Mouse (Mus musculus): Measurements from ENCODE around the gene Fgfr2.

Gene Fgfr2

DNA sequence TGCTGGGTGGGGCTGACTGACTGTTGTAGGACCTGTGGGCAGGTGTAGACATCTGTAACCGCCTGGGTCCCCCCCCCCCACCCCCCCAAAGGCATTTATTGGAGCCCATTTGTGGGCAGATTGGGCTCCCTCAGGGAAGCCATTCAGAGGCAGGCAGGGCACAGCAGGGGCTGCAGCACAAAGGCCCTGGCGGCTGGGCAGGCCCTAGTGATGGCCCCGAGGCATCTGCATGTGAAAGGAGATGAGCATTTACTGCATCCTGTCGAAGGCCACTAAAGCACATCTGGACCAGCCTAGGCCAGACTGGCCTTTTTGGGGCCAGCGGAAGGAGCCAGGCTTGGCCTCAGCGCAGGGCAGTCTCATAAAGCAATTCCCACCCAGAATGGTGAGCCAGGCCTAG lies 506.8 kb downstream of the Fgfr2 start:
- DNase-seq (ENCODE audit: low spot score in 2 of 2), result no peak

DNA sequence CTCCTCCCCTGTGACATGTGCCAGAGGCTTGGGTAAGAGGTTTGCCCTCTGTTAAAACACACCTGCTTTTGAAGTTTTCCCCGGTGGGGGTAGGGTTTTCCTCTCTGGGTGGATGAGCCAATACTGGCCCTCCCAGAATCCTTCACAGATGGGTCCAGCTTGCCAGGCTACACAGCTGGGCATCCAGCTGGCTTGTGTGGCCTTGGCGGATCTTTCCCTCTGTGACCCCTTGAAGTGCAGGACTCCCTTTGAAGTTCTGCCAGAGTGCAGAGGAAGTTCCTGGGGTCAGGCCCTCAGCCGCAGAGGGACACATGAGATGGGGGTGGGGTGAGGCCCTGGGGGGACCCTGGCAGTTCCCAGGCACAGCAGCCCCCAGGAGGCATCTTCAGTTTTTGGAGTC lies 507.8 kb downstream of the Fgfr2 start:
- no peak for DNase-seq (ENCODE audit: low spot score in 2 of 2)

DNA sequence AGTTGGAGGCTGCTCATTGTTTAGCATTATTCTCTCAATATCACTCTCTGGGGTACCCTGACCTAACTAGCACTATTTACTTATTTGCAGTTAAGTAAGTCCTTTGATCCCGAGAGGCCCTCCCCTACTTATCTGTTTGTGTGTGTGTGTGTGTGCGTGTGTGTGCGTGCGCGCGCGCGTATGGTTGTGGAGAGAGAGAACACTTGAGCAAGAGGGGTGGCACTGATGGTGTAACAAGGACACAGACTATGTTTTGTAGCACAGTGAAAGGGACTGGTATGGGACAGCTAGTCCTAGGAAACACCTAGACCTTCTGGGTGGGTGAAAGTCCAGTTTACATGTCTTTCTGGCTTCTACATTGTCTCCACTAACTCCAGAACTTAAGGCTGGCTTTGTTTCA lies 511.6 kb downstream of the Fgfr2 start:
- no peak for DNase-seq (ENCODE audit: low spot score in 2 of 2)

DNA sequence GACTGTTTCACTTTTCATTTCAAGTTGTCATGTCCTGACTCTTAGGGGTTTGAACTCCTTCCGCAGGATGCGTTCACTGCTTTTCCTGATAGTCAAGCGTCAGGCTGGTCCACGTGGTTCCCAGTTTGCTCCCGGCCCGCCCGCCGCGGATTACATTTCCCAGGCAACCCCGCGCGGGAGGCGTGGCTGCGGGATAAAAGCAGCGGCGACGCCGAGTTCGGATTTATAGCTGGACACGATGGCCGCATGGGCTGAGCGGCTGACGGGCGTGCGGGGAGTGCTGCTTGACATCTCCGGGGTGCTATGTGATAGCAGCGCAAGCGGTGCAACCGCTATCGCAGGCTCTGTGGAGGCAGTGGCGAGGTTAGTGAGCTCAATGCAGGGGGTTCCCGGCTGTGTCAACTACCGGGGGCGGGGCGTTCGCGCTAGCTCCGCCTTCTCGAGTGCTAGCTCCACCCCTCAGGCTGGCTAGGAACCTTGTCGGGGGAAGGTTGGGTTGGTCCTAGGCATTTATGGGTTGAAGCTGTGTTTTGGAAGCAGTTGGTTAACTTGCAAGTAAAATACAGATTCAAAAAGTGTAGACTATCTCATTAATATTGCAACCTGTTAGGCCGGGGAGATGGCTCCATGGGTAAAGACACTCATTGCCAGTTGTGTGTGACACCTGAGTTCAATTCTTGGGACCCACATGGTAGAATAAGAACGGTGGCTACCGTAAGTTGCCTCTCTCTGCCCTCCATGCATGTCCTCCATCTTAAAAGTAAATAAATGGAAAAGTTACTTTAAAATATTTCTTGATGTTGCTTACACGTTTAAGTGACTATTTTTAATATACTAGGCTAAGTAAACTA lies 512.5 kb downstream of the Fgfr2 start, which contains the start of gene Lhpp:
Gene Lhpp, plus strand, starts transcription at position 171 of the 851 bp plus-strand sequence.
- DNase-seq (ENCODE audit: low spot score in 2 of 2), result peak; percentile 59 to 82

DNA sequence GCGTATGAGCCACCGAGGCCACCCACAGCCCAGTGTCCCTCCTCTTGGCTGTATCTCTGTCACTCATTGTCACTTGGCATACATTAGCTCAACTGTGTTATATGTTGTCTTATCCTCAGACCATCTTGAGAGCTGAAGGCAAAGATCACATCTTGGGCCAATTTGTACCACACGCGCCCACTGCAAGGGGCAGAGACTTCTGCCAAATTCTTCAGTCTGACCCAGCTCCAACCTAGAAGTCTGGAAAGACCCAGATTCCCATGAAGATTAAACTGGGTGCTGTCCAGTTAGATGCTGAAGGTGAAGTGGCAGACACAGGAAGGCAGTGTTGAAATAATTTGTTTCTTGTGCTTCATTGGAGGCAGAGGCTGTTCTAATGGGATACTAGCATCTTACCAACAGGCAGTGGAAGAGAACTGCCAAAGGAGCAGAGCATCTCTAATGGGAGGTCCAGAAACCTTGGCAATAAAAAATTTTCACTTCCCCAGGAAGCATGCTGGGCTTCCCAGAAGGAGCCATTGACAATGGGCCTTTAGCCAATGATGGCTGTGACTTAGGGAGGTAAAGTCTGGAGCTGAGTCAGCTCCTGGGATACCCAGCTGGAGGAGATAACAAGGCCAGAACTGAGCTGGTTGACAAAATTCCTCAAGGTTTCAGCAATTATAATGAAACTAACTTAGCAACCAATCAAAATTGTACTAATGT lies 514.7 kb downstream of the Fgfr2 start:
- DNase-seq (ENCODE audit: low spot score in 2 of 2), result no peak

DNA sequence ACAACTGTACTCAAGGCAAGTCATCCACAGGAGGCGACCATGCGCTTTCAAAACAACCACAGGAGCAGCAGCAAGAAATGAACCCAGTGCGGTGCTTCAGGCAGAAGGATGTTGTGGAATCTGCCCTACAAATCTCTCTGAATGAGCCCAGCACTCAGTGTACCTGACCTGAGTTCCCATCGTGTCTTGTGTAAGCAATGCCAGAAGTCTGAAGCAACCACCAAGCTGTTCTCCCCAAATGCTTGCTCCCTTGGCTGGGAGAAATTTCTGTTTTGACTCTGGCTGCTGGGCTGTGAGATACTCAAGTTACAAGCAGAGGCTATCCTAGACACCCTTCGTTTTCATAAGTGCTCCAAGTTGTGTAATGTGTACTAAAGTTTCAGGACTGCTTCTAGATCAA lies 517.5 kb downstream of the Fgfr2 start:
- no peak for DNase-seq (ENCODE audit: low spot score in 2 of 2)

DNA sequence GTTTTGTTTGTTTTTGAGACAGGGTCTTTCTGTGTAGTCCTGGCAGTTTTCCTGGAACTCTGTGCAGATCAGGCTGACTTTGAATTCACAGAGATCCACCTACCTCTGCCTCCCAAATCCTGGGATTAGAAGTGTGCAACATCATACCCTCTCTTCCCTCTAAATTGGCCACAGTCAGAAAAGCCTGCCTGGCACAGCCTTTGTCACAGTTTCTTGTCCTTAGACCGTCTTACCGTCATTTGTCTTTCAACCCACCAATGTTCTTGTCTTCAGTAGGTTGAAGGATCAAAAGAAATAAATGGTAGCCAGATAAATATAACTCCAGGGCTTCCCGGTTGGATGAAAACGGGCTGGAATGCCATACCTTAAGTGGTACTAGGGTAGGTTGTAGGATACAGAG lies 518.4 kb downstream of the Fgfr2 start:
- DNase-seq (ENCODE audit: low spot score in 2 of 2), result no peak

DNA sequence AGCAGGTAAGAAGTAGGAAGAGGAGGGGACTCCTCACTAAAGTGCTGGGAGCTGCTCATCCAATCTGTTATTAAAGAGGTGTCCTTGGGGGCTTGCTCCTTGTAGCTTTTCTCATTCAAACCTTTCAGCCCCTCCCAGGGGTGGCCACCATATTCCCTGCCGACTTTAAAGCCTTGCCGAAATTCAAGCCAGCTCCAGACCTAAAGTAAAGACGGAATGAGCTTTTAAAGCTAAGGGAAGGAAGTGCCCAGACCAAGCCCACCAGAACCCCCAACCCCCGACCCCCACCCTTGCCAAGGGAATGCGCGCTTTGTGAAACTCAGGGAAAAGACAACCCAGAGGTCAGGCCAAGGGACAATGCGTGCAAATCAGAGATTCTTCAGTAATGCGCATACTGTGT lies 522.2 kb downstream of the Fgfr2 start:
- no peak for DNase-seq (ENCODE audit: low spot score in 2 of 2)

DNA sequence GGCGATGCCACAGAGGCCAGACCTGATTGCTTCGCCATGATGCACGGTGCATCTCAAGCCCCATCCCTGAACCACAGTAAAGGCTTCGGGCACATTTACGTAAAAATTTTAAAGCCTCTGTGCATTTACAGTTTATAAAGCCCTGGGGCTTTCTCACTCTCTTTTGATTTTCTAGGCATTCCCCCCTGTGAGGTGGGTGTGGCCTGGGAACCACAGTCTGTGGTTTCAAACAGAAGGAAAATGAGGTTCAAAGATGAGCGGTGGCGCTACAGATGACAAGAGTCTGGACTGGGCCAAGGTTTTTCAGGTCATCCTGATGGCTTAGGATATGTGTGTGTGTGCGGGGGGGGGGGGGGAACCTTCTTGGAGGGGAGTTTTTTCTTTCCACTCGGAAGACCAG lies 523.1 kb downstream of the Fgfr2 start:
- DNase-seq (ENCODE audit: low spot score in 2 of 2), result no peak

DNA sequence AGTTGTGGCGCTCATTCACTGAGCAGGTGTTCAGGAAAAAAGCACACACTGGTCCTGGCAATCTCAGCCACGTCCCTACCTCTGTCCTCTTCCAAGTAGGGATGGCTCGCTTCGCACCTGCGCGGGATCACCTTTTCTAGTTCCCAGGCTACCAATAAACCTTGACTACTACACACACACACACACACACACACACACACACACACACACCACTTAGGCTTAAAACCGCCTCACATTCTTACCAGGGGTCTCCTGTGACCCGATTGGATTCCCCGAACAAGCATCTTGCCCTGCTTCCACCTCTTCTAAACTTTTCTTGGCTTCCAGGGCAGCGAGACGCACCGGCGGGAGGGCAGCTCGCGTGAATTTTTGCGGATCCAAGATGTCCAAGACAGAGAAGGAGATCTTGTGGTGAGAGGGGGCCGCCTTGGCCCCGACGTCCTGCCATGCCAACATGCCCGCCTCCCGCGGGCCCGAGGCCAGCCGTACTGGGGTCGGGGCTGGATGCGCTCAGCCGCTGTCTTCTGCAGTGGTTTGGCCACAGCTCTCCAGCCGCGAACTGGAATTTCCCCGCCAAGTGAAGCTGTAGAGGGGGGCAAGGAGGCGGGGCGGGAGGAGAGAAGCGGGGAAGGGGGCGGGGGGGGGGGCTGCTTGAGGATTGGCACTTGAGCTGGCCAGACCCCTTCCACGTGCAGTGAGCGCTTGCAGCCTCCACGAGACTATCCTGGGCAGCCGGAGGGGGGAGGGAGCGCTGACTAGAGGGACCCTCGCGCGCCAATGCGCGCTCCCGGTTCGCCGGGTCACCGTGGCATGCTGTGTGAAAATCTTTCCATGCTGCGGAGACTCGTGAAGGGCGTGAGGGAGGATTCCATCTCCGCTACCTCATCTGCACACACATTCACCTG lies 523.8 kb downstream of the Fgfr2 start, which contains the start of gene Nkx1-2:
Gene Nkx1-2, minus strand, starts transcription at position 567 of the 905 bp plus-strand sequence.
- no peak for DNase-seq (ENCODE audit: low spot score in 2 of 2)

DNA sequence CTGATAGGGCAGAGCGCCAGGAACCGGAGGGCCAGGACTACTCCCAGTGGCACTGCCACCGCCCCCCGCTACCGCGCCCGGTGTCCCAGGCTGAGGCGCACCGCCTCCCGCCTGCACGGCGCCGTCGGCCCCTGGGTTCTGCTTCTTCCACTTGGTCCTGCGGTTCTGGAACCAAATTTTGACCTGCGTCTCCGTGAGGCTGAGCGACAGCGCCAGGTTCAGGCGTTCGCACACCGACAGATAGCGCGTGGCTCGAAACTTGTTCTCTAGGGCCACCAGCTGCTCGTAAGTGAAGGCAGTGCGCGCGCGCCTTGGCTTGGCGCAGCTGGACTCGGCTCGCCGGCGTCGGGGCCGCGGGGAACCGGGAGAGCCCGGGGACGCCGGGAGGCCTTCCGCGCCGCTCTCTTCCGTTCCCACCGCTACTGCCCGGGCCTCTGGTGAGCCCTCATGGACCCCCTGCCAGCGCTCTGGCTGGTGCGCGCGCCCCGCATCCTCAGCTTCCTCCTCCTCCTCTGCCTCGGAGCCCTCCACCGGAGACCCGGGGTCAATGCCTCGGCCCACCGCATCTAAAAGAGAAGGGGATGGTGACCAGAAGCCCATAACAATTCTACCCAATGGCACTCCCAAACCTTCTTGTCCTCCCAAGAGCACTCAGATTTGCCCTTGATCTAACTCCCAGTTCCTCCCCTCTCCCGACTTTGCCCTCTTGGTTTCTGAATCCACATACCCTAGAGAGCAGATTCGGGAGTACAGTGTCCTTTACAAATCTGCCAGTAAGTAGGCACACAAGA lies 525.7 kb downstream of the Fgfr2 start:
- DNase-seq (ENCODE audit: low spot score in 2 of 2), result peak in 1 of 2 experiments; percentile 24

DNA sequence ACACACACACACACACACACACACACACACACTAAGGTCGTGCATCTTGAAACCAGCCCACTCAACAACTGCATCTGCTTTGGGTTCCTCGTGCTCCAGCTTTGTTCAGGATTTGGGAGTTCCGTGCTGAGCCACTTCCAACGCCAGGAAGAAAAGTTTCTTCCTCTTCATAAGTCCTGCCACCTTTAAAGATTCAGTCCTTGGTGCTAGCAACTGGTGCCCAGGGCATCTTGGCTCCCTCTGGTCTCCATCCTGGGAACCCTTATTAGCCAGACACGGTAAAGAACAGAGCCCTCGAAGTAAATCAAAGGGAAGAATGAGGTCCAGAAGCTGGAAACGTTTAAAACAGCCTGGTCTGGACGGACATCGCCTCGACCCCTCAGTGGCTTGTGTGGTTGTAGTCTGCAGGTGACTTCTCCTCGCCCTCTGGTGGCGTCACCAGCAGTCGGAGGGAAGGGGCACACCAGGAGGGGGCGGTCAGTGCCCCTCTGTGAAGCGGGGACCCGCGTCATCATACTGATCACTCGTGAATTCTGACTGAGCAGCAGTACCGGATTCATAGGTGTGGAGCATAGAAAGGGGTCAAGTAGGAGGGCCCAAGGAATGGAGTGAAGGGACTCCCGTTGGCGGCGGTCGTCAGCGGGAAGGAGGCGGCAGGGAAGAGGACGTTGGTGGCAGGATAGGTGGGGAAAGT lies 526.4 kb downstream of the Fgfr2 start:
- DNase-seq (ENCODE audit: low spot score in 2 of 2), result no peak

DNA sequence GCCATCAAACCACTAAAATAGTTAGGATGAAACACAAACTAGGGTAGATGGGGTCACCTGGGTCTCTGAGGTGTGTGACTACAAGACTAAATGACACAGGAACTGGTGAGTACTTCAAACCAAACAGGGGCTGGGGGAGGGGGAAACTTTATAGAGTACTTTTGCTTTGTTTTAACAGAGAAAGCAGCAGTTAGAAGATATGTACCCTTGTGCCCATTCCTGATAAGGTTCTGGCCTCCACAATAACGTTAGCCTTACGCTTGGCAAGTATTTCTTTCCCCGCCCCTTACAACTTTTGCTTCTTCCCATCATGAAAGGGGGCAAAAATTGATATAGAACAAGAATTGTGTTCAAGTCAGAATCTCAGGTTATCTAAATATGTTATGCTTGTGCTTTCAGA lies 527.4 kb downstream of the Fgfr2 start:
- DNase-seq (ENCODE audit: low spot score in 2 of 2), result no peak

DNA sequence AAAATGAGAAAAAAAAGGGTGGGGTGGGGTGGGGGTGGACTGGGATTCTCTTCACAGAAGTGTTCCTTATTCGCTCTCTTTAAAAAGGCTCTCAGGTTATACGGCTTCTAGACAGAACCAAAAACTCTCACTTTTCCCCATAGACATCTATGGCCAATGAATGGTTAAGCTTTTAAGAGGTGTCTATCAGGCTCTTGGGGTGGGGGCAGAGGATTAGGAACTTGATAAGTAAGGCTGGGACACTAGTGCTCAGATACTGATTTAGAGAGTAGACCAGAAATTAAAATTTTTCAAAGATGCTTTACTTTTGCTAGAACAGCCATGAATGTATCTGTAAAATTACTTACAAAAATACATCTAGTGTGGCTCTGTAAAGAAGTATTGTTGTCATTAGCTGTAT lies 528.8 kb downstream of the Fgfr2 start:
- no peak for DNase-seq (ENCODE audit: low spot score in 2 of 2)

DNA sequence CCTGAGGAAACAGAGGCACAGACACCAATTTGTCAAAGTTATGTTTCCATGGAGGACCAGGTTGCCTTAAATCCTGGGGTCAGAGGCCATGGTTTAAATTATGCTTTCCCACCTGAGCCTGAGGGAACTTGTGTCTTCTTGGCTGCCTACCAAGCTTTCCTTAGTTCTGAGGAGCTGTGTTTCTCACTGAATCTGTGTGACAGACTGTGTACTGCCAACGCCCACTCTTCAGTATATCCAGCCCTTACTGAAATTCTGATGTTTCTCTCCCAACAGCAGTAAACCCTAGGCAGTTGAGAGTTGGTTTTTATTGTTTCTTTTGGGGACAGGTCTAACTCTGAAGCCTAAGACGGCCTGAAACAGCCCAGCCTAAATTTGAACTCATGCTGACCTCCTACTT lies 529.4 kb downstream of the Fgfr2 start:
- no peak for DNase-seq (ENCODE audit: low spot score in 2 of 2)

DNA sequence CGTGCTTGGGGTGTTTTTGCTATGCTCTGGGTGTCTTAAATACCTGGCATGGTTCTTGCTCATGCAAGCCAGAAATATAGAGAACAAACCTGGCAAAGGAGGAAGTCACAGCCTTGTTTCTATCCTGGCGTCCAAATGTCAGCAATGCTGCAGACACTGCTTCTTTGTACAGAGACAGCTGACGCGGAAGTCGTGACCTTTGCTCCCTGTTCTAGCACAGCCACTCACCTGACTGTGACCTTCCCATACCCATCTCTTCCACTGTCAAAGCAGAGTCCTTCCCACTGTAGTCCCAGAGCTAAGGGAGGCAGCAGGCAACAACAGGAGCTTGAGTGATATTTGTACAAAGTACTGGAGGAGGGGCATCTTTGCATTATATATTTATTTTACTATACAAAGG lies 533.5 kb downstream of the Fgfr2 start:
- DNase-seq (ENCODE audit: low spot score in 2 of 2), result no peak

DNA sequence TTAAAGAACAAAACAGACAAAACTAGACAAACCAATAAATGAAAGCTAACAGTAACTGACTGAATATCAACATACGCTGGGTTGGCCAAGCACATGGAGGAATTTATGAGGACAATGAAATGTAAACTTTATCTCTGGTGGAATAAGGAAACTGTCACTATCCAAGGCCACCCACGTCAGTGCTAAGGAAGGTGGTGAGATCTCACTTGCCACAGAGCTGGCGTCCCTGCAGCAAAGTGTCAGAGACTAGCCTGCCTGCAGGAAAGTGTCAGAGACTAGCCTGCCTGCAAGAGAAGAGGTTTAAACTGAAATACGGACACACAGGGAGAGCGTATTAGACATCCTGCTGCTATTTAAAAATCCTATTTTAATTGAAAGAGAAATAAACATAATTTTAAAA lies 536.0 kb downstream of the Fgfr2 start:
- no peak for DNase-seq (ENCODE audit: low spot score in 2 of 2)

DNA sequence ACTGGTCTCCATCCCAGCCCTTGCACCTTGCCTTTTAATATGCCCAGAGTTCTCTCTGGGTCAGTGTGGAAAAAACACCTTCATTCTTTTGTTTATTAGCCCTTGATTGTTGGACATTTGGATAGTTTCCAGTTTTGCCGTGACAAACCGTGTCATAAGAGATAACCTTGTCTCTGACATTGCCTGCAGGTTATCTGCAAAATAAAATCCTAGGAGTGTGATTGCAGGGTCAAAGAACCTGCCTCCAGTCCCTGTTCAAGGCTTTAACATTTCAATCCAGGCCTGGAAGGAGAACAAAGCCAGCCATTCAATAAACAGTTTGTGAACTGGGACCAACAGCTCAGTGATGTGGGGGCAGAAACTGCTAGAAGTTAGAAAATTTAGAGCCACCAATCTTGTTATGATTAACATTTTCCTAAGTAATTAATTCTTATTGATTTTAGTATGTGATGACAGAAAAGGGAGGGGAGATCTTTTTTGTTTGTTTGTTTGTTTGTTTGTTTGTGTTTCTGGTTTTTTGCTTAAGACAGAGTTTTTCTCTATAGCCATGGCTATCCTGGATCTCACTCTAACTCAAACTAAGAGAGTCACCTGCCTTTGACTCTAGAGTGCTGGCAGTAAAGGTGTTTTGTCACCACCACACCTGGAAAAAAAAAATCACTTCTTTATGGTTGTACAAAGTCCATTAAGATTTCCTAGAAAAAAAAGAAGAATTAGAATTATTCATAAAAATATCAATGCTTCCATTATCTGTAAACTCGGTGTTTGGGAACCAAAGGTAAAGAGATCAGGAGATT lies 537.3 kb downstream of the Fgfr2 start:
- DNase-seq (ENCODE audit: low spot score in 2 of 2), result no peak

DNA sequence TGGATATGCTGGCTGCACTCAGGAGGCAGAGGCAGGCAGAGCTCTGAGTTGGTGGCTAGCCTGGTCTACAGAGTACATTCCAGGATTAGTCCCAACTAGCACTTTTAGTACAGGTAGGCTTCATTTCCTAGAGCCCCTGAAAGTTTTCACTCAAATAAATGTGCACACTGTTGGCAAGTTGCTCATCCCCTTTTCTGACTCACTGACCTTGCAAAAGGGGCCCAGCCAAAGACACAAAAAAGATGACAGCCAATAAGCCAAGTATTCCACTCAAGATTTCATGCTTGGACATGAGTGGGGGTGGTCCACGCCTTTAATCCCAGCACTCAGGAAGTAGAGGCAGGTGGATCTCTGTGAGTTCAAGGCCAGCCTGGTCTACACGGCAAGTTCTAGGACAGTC lies 541.7 kb downstream of the Fgfr2 start:
- no peak for DNase-seq (ENCODE audit: low spot score in 2 of 2)

DNA sequence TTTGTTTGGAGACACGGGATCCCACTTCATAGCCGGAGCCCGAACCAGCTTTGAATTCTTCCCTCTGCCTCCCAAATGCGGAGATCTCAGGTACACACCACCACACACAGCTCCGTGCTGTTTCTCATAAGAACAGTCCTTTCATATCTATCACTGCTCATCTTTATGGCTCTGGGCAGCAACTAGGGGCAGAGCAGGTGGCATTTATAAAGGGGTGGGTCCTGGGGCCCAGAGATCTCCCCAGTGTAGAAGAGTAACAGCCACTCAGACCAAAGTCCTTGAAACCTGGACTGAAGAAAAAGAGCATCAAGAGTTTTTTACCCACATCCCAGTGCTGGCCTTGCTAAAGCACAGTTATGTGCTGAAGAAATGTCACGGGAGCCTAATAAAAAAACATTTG lies 542.6 kb downstream of the Fgfr2 start:
- DNase-seq (ENCODE audit: low spot score in 2 of 2), result no peak
